Mouse (Mus musculus) thymus, postnatal 36 days (tissue): ENCODE data around the gene Ifnar2.

ENCODE experiments used
- DNase-seq, 2 experiments: peaks; one replicate each; pipeline ENCODE4 v3.0.0; 2022; ENCODE audit warnings: mixed read lengths in 2 of 2

Ifnar2 gene

GRCm38 (mm10) chr16:91395633-91396392 is 23.2 kb downstream of the Ifnar2 start:
- DNase-seq: no peak

- no peak for DNase-seq
Measured at GRCm38 (mm10) chr16:91396844-91397537, 24.4 kb downstream of the Ifnar2 start.

DNA sequence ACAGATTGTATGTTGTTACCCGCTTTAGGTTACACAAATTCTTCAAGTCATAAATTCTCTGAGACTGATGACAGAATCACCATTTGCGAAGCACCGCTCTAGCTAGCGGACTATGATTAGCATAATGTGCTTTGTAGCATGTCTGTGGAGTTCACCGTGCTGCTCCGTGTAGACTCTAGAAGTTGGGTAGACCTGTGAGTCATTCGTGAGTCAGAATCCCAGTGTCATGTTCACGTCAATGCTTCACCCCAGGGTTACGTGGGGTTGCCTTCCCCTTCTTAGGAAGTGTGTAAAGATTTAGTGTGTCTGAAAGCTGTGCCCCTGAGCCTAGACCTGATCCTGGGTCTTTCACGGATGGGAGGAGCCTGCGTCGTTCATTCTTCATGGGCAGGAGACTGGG is 25.4 kb downstream of the Ifnar2 start:
- no peak for DNase-seq

DNA sequence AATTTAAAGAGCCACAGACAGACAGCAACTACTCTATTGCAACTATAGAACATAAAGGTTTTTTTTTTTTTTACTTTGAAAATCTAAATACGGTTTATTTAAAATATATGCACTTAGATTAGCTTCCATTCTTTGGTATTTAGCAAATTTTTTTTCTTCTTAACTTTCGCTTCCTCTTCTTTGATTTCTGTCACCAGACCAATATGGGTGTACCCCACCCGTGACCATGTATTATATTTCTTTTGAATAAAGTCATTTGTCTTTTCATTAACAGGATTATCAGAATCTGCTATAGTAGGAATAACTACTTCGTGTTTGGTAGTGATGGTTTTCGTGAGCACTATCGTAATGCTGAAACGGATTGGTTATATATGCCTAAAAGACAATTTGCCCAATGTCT is 26.4 kb downstream of the Ifnar2 start:
- DNase-seq: no peak

- no peak for DNase-seq
Measured at GRCm38 (mm10) chr16:91401569-91402165, 29.1 kb downstream of the Ifnar2 start.

DNA sequence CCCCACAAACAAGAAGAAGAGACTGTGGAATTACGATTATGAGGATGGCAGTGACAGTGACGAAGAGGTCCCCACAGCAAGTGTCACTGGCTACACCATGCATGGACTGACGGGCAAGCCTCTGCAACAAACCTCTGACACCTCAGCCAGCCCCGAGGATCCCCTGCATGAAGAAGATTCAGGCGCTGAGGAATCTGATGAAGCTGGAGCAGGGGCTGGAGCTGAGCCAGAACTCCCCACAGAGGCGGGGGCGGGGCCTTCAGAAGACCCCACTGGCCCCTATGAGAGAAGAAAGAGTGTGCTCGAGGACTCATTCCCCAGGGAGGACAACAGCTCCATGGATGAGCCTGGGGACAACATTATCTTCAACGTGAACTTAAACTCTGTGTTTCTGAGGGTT is 31.2 kb downstream of the Ifnar2 start:
- DNase-seq: no peak

DNA sequence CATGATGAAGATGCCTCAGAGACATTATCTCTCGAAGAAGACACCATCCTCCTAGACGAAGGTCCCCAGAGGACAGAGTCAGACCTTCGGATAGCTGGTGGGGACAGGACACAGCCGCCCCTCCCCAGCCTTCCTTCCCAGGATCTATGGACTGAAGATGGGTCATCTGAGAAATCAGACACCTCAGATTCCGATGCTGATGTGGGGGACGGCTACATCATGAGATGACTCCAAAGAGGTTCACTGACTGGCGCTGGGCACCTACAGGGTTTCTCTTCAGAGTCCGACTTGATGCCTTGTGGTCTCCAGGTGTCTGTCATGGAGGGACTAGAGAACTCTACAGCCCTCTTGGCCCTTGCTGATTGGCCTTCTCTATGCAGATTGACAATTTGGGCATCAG is 31.6 kb downstream of the Ifnar2 start:
- no peak for DNase-seq

- DNase-seq: no peak
Measured at GRCm38 (mm10) chr16:91404828-91405577, 32.4 kb downstream of the Ifnar2 start.

DNA sequence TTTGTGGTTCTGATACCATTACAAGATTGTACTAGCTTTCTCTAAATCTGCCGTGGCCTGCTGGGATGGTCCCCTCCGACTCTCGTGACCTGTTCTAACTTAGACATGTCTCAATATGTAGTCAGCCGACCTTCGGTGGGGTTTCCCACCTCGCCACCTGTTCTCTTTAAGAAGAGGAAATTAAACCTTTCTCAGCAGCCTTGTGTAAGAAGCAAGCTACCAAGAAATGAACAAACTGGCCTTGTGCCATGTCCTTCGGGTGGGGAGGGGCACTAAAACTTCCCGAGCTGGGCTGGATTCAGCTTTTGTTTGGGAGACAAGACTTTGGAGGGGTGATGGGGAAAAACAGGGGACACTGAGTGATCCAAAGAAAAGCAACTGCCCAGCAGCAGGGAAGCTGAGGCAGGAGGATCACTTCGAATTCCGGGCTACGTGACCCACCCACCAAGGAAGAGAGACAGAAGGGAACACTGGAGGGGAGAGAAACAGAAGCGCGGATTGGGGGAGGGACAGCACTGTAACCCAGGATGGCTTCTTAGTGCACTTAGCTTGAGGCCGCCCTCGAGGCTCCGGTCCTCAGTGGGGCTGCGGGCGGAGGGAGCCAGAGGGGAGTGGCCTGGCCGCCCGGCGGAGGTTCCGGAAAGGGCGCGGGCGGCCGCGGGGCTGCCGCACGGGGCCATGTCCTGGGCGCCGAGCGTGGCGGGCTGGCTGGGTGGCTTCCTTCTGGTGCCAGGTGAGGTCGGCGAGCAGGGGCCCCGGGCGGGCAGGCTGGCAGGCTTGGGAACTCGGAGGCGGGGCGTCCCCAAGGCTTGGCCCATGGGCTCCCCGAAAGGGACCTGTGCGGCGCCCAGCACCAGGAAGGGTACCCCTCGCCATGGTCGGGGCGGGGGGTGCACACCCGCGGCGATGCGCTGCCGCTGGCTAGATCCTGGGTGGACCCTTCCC is 33.3 kb downstream of the Ifnar2 start, which contains the start of gene Il10rb:
Il10rb (plus strand) TSS at position 525 of the 945 bp plus-strand sequence.
- DNase-seq: peak; percentile 76 to 82

DNA sequence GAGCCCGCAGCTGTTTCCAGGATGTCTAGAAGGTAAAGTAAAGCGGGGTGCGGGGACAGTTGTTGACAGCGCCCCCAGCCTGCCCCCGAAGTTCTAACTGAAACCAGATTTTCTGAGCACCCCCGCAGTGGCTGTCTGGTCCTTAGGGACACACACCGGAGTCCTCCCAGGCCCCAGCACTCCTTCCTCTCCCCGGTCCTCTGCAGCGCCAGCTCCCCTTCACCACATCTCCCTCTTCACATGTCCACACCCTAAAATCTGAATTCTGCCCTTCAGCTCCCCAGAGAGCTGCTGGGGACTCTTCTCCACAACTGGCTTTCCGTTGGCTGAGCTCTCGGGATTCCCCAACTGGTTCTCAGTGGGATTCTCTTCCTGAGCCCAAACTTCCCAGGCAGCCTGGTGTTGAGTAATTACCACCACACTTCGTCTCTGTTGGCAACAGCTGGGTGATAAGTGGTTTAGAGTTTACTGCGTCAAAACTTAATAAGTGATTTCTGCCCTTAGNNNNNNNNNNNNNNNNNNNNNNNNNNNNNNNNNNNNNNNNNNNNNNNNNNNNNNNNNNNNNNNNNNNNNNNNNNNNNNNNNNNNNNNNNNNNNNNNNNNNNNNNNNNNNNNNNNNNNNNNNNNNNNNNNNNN is 34.1 kb downstream of the Ifnar2 start:
- DNase-seq: no peak

- no peak for DNase-seq
Measured at GRCm38 (mm10) chr16:91413102-91413844, 40.7 kb downstream of the Ifnar2 start.

DNA sequence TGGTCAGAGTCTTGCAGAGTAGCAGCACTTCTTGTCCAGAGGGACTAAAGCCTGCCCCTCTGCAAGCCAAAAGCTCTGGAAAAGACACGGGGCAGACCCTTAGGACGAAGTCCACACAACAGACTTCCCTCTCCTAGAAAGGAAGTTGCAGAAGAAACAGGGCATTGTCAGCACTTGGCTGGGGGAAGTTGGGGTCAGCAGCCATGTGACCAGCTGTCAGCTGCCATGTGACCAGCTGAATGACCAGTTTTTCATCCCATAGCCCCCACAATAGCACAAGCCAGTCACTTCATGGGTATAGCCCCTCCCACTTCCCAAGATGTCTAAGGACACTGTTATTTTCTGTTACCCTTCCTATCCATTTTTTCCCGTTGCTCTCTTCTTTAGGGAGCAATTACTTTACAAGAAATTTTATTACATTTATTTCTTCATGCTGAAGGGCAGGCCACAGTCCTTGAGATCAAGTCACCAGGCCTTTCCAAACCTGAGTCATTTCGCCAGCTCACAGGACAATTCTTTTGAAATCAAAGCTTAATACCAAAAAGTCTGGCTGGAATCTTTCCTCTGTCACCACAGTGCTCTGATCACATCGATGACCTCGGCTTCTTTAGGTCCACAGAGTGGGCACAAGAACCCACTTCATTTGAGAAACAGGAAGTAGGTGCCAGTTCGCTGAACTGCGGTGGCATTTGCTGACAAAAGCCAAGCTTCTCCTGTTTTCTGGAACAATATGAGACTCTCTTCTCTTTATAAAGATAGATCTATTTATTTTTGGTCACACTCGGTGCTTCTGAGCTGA is 43.0 kb downstream of the Ifnar2 start:
- DNase-seq: no peak

- no peak for DNase-seq
Measured at GRCm38 (mm10) chr16:91416357-91416756, 43.8 kb downstream of the Ifnar2 start.

DNA sequence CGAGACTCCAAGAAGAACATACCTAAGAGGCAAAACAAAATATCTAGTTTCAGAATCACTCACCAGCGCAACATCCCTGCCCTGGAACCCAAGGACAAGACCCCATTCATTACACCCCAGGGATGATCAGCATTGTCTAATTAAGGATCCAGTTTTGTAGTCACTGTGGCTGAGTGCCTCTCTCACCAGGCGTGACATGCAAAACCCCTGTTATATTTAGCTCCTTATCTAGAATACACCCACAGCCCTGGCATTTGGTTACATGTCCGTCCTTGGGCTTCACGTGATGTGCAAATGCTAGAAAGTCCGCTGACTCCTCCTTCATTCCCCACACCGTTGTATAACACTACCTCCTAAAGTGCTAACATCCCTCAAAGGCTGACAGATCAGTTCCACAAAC is 44.4 kb downstream of the Ifnar2 start:
- DNase-seq: no peak

DNA sequence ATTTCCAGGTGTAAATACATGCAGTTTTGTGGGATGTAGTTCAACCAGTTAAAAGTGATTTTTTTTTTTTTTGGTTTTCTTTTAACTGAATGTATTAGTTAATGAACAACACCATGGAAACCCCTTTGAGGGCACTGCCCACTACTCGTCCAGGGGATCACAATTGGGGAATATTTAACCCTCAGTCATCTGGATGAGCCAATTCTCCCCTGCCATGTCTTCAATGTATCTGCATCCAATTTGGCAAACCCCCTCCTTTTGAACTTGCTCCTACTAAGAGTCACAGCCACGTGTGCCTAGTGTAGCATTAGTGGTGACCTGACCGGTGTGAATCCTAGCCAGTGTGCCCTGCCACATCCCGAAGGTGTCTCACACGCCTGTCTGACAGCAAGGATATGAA is 45.9 kb downstream of the Ifnar2 start:
- DNase-seq: no peak

DNA sequence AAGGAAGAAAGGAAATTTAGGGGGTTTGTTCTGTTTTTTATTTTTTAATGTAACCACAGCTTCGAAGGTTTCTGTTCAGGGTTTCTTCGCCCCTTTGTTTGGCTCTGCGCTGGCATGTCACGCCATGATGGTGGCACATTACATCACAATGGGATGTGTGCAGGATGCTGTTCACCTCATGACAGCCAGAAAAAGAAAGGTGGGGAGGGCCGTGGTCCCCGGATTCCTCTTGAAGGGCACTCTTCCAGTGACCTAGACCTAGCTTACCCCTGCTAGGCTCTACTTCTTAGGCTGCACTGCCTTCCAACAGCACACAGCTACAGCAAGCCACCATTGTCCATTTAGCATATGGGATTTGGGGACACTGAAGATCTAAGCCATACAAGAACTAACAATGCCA is 53.2 kb downstream of the Ifnar2 start:
- no peak for DNase-seq

GRCm38 (mm10) chr16:91426586-91426985 is 54.0 kb downstream of the Ifnar2 start:
- no peak for DNase-seq

- no peak for DNase-seq
Measured at GRCm38 (mm10) chr16:91427461-91427860, 54.9 kb downstream of the Ifnar2 start.

DNA sequence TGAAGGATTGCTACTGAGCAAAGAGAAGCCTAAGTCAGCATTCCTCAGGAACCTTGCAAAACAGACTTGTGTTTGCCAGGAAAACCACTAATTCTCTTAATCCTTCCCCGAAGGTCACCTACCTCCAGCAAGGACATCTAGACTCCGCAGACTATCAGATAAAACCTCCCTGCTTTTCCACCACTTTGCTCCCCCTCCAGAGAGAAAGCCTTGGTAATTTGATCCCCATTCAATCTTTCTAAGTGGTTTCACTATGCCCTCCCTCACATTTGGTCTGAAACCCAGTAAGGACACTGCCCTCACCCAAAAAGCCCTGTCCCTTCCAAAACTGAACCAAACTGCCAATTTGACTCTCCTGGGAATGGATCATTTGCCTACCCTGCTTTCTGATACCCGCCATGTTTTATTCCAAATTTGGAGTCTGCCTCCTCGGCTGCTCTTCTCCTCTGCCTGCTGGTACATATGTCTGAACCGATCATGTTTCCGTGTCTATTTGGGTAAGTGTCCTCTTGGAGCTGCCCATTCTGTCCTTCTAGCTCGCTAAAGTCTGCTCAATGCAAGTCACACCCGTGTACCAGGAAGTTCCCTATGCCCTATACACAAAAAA is 55.8 kb downstream of the Ifnar2 start:
- DNase-seq: no peak
